Mouse (Mus musculus): ENCODE results near the gene Gm45062. TPM values are rescaled to one million over a fixed set of nuclear protein-coding genes. Genes with fewer than 3 reads are reported as not detected.
A peak's percentile ranks its signal among the peaks of the same experiment; 100 is the strongest.

The Gm45062 gene
- total and polyA plus RNA-seq, 2 experiments from 2014 or later: 2.5 to 8.1 TPM

GRCm38 (mm10) chr6:8333380-8333779 is 74.1 kb downstream of the Gm45062 start:
- 83% methylated on average over 1 of the region's 1 CpGs for WGBS

GRCm38 (mm10) chr6:8336487-8337390 is 77.5 kb downstream of the Gm45062 start:
- ATAC-seq (ENCODE audit: low FRiP score): no peak
- Histone ChIP-seq H3K27me3 (ENCODE audit: insufficient read depth, low read length) (no peaks in the 10 kb centered on the region), H3K27ac (ENCODE audit: low read depth, low read length) (no peak overlapping the region), H3K4me2 (ENCODE audit: low read depth, low read length, poor library complexity, severe bottlenecking) (no peak overlapping the region), H3K9me3 (ENCODE audit: low read length) (no peaks in the 10 kb centered on the region), H3K4me1 (ENCODE audit: insufficient read depth, low read length) (no peaks in the 10 kb centered on the region), H3K9ac (replicated peaks; ENCODE audit: low read length, poor library complexity, severe bottlenecking) (no peak overlapping the region), H3K4me3 (ENCODE audit: low read depth, low read length) (no peak overlapping the region), H3K36me3 (ENCODE audit: insufficient read depth, low read length) (no peaks in the 10 kb centered on the region)
- DNase-seq (ENCODE audit: low spot score): no peak
- 82% methylated on average over 9 of the region's 9 CpGs for WGBS
- TF ChIP-seq CTCF (IDR thresholded peaks at IDR 0.05): no peak

More at GRCm38 (mm10) chr6:8333380-8333779, 74.1 kb downstream of the Gm45062 start:
- Histone ChIP-seq H3K9me3 (ENCODE audit: low read length) (no peaks in the 10 kb centered on the region), H3K4me2 (ENCODE audit: low read depth, low read length, poor library complexity, severe bottlenecking) (no peak overlapping the region), H3K27ac (ENCODE audit: low read depth, low read length) (no peak overlapping the region), H3K36me3 (ENCODE audit: insufficient read depth, low read length) (no peaks in the 10 kb centered on the region), H3K9ac (replicated peaks; ENCODE audit: low read length, poor library complexity, severe bottlenecking) (no peak overlapping the region), H3K4me3 (ENCODE audit: low read depth, low read length) (no peak overlapping the region), H3K4me1 (ENCODE audit: insufficient read depth, low read length) (no peaks in the 10 kb centered on the region), H3K27me3 (ENCODE audit: insufficient read depth, low read length) (no peaks in the 10 kb centered on the region)
- ATAC-seq (ENCODE audit: low FRiP score) (no peak), DNase-seq (ENCODE audit: low spot score) (no peak)
- no peak for TF ChIP-seq CTCF (IDR thresholded peaks at IDR 0.05)

- TF ChIP-seq CTCF (IDR thresholded peaks at IDR 0.05): no peak
- no peaks in the 10 kb centered on the region for H3K9me3 ChIP-seq (ENCODE audit: low read length)
- no peak overlapping the region for H3K9ac ChIP-seq (replicated peaks; ENCODE audit: low read length, poor library complexity, severe bottlenecking)
- no peak for DNase-seq (ENCODE audit: low spot score)
- no peaks in the 10 kb centered on the region for H3K36me3 ChIP-seq (ENCODE audit: insufficient read depth, low read length)
- 90% methylated on average over 6 of the region's 6 CpGs for WGBS
- no peak for ATAC-seq (ENCODE audit: low FRiP score)
- no peak overlapping the region for H3K27ac ChIP-seq (ENCODE audit: low read depth, low read length)
- H3K27me3 ChIP-seq (ENCODE audit: insufficient read depth, low read length): no peaks in the 10 kb centered on the region
- H3K4me2 ChIP-seq (ENCODE audit: low read depth, low read length, poor library complexity, severe bottlenecking): no peak overlapping the region
- no peak overlapping the region for H3K4me3 ChIP-seq (ENCODE audit: low read depth, low read length)
- no peaks in the 10 kb centered on the region for H3K4me1 ChIP-seq (ENCODE audit: insufficient read depth, low read length)
These were observed 80.2 kb downstream of the Gm45062 start for GRCm38 (mm10) chr6:8339453-8339852.

GRCm38 (mm10) chr6:8343271-8343670 is 84.0 kb downstream of the Gm45062 start:
- TF ChIP-seq CTCF (IDR thresholded peaks at IDR 0.05): no peak
- no peak overlapping the region for H3K9ac ChIP-seq (replicated peaks; ENCODE audit: low read length, poor library complexity, severe bottlenecking)
- H3K9me3 ChIP-seq (ENCODE audit: low read length): no peaks in the 10 kb centered on the region
- 95% methylated on average over 4 of the region's 4 CpGs for WGBS
- no peak overlapping the region for H3K4me2 ChIP-seq (ENCODE audit: low read depth, low read length, poor library complexity, severe bottlenecking)
- H3K27ac ChIP-seq (ENCODE audit: low read depth, low read length): no peak overlapping the region
- no peak for DNase-seq (ENCODE audit: low spot score)
- H3K4me3 ChIP-seq (ENCODE audit: low read depth, low read length): no peak overlapping the region
- no peaks in the 10 kb centered on the region for H3K36me3 ChIP-seq (ENCODE audit: insufficient read depth, low read length)
- H3K4me1 ChIP-seq (ENCODE audit: insufficient read depth, low read length): no peaks in the 10 kb centered on the region
- H3K27me3 ChIP-seq (ENCODE audit: insufficient read depth, low read length): no peaks in the 10 kb centered on the region
- no peak for ATAC-seq (ENCODE audit: low FRiP score)

GRCm38 (mm10) chr6:8345219-8345856 is 86.1 kb downstream of the Gm45062 start:
- ATAC-seq (ENCODE audit: low FRiP score) (no peak), DNase-seq (ENCODE audit: low spot score) (peak; percentile 12)
- Histone ChIP-seq H3K4me2 (ENCODE audit: low read depth, low read length, poor library complexity, severe bottlenecking) (no peak overlapping the region), H3K27ac (ENCODE audit: low read depth, low read length) (no peak overlapping the region), H3K4me3 (ENCODE audit: low read depth, low read length) (no peak overlapping the region), H3K27me3 (ENCODE audit: insufficient read depth, low read length) (no peaks in the 10 kb centered on the region), H3K9me3 (ENCODE audit: low read length) (no peaks in the 10 kb centered on the region), H3K9ac (replicated peaks; ENCODE audit: low read length, poor library complexity, severe bottlenecking) (no peak overlapping the region), H3K36me3 (ENCODE audit: insufficient read depth, low read length) (no peaks in the 10 kb centered on the region), H3K4me1 (ENCODE audit: insufficient read depth, low read length) (no peaks in the 10 kb centered on the region)
- WGBS: 76% methylated on average over 5 of the region's 5 CpGs
- no peak for TF ChIP-seq CTCF (IDR thresholded peaks at IDR 0.05)

- Histone ChIP-seq H3K4me2 (ENCODE audit: low read depth, low read length, poor library complexity, severe bottlenecking) (no peak overlapping the region), H3K36me3 (ENCODE audit: insufficient read depth, low read length) (no peaks in the 10 kb centered on the region), H3K4me3 (ENCODE audit: low read depth, low read length) (no peak overlapping the region), H3K4me1 (ENCODE audit: insufficient read depth, low read length) (no peaks in the 10 kb centered on the region), H3K9ac (replicated peaks; ENCODE audit: low read length, poor library complexity, severe bottlenecking) (no peak overlapping the region), H3K27me3 (ENCODE audit: insufficient read depth, low read length) (no peaks in the 10 kb centered on the region), H3K27ac (ENCODE audit: low read depth, low read length) (no peak overlapping the region), H3K9me3 (ENCODE audit: low read length) (no peaks in the 10 kb centered on the region)
- no peak for TF ChIP-seq CTCF (IDR thresholded peaks at IDR 0.05)
- DNase-seq (ENCODE audit: low spot score) (no peak), ATAC-seq (ENCODE audit: low FRiP score) (no peak)
- 98% methylated on average over 2 of the region's 2 CpGs for WGBS
These were observed 87.9 kb downstream of the Gm45062 start for GRCm38 (mm10) chr6:8347154-8347553.

Measured in midbrain, postnatal 0 days (tissue).